Mouse (Mus musculus) bone marrow macrophage, adult 2 months (primary cell): Measurements from ENCODE around the gene Sh3gl1.

Experiments used
- CTCF ChIP-seq: IDR thresholded peaks from 2 replicates; pipeline ENCODE4 v1.5.1; 2012; ENCODE audit warnings: low read depth, mild to moderate bottlenecking, low read length, moderate library complexity
- POLR2A ChIP-seq: IDR thresholded peaks from 2 replicates; pipeline ENCODE4 v1.6.1; 2012; ENCODE audit warnings: mild to moderate bottlenecking, low read depth, low read length, borderline replicate concordance

DNA sequence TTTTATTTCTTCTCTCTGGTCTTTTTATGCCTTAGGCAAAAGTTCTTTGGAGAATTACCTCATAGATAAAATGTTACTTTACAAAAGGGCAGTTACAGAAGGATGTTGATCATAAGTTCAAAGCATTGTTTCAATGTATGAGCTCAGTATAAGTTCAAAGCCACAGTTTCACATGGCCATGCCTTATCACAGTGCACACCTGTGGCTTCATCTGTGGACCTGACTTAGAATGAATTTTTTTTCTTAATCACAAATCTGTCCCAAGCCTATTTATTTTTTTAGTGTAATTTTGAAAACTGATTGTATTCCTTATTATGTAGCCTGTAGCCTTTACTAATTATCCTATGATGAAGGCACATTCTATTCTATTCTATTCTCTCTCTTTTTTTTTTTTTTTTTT, 18.5 kb upstream of the Sh3gl1 start:
- TF ChIP-seq CTCF (no peak), POLR2A (no peak)
